Mouse (Mus musculus) ovary, postnatal 10 days (tissue): ENCODE results near the gene Myh14.

Experiments used
- DNase-seq: peaks from one replicate; pipeline ENCODE4 v3.0.0; 2022; ENCODE audit warnings: low spot score

The Myh14 gene

DNA sequence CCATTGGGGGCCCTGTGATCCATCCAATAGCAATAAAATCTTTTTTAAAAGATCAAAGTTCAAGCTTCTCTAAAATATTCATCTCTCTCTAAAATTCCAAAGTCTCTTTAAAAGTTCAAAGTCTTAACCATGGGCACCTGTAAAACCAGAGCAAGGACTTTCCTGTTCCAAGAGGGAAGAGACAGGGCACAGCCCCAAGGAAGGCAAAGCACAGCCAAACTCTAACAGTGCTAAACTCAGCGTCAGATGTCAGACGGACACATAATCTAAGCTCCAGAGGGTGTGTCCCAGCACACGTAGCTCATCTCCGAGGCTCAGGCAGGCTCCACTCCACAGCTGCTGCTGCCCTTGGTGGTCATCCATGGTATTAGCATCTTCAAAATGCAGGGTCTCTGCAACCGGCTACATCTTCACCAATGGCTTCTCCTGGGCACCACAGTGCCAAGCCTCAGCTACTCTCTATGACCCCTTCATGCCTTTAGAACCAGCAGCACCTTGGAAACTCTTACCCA is 94.3 kb downstream of the Myh14 start:
- no peak for DNase-seq

DNA sequence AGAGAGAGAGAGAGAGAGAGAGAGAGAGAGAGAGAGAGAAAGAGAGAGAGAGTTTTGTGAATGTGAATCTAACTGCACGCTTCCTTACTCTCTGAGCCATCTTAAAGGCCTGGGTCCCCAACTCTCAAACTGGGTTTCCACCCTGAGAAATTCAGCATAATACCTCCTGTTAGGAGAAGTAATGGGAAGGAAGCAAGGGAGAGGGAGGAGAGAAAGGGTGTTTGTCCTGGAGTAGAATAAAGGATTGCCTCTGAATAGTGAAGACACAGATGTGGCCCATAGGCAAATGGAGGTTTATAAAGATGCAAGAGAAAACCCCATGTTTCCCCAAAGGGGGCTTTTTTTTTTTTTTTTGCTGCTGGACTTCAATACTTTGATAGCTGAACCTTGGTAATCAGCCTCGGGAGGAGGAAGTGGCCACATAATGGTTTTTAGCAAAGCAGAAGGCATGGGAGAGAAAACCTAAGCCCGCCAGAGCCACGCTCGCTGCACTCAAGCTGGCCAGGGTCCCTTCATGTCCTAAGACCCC is 97.6 kb downstream of the Myh14 start:
- DNase-seq, result no peak

DNA sequence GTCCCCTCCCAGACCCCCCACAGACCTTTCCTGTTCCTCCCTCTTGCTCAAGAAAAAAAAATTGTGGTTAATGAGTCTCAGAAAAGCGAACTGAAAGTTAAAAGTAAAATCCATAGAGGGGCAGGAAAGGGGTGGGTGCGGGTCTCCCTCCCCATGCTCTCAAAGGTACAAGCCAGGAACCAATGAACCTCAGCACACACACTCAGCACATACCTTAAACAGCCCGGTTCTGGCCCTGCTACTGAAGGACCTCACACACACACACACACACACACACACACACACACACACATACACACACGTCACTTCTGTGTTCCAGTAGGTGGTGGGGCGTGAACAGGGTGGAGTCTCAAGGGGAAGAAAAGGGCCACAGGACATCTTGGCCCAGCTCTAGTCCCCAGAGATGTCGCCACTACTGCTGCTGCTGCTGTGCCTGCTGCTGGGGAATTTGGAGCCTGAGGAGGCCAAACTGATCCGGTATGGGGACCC is 98.4 kb downstream of the Myh14 start, which contains the start of gene Napsa:
TSS of gene Napsa (plus strand) at position 168 of the 489 bp plus-strand sequence.
- DNase-seq, result no peak

DNA sequence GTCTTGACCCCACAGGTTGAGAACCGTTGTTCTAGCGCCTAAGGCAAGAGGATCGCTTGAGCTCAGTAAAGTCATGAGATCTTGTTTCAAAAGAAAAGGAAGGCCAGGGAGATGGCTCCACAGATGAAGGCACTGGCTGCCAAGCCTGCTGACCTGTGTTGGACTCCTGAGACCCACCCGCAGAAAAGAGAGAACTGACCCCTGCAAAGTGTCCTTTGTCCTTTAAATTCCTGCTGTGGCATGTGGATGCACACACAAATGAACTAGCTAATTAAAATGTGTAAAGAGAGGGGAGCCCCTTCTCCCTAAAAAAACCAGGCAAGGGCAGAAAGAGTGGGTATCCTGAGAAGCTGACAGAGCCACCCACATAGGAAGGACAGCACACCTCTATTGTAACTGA is 98.8 kb downstream of the Myh14 start:
- DNase-seq, result no peak

DNA sequence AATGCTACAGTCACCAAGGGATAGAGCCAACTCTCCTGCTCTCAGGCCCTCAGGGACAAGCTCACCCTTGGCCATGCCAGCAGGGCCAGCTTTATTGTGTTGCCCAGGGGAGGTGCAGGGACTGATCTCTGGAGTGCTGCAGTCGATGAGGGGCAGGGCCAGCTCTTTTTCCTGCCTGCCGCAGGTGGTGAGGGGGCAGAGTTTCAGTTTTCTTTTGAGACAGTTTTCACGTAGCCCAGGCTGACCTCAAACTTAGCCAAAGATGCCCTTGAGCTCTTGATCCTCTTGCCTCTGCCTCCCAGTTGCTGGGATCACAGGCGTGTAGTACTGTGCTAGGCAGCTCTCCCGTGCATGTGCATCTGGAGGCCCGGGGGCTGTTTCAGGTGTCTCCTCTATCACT is 99.7 kb downstream of the Myh14 start:
- DNase-seq, result no peak

DNA sequence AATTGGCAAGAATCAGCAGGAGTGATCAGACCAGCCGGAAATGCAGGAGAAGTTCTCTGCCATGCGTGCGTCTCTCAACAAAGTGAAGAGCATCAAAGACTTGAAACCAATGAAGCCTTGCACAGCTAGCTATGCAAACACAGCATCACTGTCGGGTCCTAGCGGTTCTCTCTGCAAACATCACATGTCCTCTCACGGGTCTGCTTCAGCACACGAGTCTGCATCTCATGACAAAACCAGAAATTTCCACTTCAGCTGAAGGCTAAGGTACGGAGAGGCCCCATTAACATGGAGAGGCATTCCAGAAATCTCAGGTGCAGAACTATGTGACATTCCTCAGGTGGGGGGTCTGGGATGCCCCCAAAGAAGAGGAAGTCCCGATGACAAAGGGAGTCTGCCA is 101.8 kb downstream of the Myh14 start:
- DNase-seq, result no peak

DNA sequence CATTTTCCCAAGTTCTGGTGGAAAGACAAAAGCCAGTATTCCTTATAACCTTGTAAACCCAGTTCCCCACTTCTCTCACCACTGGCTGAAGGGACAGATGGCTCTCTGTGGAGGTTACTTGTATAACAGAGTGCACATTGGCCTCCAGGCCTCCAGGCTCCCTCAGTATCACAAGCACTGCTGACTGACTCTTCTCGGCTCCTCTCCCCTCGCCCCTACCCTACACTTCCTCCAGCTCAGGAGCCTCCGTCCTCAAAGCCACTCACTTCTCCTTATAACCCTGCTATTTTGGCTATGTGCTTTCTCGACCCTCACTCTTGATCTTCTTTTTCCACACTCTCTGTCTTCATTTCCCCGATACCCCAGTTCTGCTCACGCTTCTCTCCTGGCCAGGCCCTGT is 105.2 kb downstream of the Myh14 start:
- DNase-seq, result no peak

DNA sequence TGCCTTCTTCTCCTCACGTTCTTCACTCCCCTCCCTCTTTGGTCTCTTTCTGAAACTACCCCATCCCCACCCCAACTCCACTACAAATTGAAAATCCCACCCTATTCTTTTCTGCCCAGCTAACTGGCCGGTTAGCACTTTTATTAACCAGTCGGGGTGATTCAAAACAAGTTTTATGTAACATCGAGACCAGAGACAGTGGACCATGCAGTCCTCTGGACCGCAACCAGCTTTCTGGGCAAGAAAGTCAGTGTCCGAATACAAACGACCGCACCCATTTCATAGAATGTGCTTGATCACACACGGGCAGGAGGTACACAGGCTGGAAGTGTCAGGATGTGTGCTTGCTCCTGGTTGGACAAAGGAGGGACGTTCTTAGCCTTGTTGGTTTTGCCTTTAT is 106.2 kb downstream of the Myh14 start:
- no peak for DNase-seq

DNA sequence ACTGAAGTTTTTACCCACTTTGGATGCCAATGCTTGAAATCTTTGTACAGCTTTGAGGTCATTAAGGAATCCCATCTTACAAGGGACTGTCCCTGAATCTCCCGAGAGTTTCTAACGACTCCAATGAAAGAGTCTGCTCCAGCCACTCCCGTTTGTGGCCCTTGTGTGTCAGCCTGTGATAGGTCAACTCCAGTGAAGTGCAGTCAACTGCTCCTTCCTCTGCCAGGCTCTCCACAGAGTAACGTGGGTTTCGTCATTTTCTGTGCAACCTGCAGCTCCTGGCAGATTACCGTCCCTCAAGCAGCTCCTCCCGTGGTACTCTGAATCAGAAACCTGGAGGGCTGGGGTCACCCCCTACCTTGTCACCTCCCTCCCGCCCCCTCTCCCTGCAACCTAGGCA is 107.4 kb downstream of the Myh14 start:
- no peak for DNase-seq

DNA sequence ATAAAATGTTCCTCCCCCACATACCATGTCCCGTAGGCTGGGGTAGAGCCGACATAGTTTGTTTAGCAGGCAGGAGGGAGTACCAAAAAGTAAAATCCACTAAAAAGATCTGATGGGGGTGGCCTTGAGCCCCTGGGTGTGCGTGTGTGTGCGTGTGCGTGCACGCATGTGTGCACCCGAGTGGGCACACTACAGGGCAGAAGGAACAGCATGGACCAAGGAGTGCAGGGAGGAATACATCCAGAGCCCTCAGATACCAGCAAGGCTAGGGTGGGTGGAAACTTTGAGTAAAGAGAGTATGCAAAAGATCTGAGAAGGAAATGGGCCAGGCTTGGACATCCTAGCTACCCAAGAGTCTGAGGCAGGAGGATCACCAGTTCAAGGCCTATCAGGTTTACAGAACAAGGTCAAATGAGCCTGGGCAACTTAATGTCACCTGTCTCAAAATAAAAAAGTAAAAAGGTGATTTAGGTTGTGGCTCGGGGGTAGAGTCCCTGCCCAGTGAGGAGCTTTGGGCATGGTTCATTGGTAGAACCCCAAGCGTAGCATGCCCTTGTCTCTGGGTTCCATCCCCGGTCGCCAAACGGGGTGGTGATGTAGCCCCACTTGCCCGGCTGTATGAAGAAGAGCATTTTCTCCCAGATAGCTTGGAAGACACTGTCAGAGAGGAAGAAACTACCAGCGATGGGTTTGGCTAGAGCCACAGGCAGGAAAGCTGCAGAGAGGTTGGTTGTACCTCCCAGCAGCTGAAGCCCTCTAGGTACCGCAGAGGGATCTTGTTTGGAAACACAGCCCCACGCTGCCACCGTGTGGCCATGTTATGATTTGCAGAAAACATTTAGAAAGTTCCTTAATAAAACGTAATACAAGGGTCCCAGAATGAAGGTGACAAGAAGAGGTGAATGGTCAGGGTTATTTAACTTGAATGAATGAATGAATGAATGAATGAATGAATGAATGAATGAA is 109.9 kb downstream of the Myh14 start:
- DNase-seq, result no peak

DNA sequence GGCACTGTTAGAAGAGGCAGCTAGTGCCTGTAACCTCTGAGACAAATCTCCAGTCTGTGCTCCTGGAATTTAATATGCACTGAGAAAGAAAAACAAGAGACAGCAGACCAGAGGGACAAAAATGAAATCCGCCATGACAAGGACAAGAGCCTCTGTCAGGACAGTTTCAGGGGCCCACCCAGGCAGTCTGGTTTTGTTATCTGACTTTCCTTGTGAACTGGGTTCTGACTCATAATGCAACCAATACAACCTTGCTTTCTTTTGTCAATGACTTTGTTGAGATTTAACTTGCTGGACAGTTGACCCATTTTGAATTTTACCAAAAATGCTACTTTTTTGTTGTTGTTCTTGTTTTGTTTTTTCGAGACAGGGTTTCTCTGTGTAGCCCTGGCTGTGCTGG is 113.0 kb downstream of the Myh14 start:
- DNase-seq, result no peak
